Mouse (Mus musculus) limb, embryonic 10.5 days (tissue): ENCODE measurements around the gene Ssbp4. TPM values are rescaled to one million over a fixed set of nuclear protein-coding genes. Genes with fewer than 3 reads are reported as not detected.

Experiments used
- DNase-seq: peaks from one replicate; pipeline ENCODE4 v3.0.0-alpha.2; 2017; ENCODE audit warnings: low spot score
- H3K27ac ChIP-seq: fragments of 300-500 bp; sonication (generic); 2 replicates; pipeline ENCODE4 v1.5.1; 2016; ENCODE audit warnings: mild to moderate bottlenecking
- H3K27me3 ChIP-seq: fragments of 300-500 bp; sonication (generic); 2 replicates; pipeline ENCODE4 v1.6.1; 2016; ENCODE audit warnings: low read depth, mild to moderate bottlenecking; ENCODE audit not compliant: poor library complexity, severe bottlenecking
- H3K36me3 ChIP-seq: fragments of 300-500 bp; sonication (generic); 2 replicates; pipeline ENCODE4 v1.6.1; 2016; ENCODE audit warnings: mild to moderate bottlenecking, moderate library complexity
- H3K4me1 ChIP-seq: fragments of 300-500 bp; sonication (generic); 2 replicates; pipeline ENCODE4 v1.6.1; 2016
- H3K4me3 ChIP-seq: fragments of 300-500 bp; sonication (generic); 2 replicates; pipeline ENCODE4 v1.5.1; 2016; ENCODE audit warnings: mild to moderate bottlenecking, moderate library complexity
- H3K9me3 ChIP-seq: fragments of 300-500 bp; sonication (generic); replicated peaks from 2 replicates; pipeline ENCODE4 v1.6.1; 2016; ENCODE audit warnings: mild to moderate bottlenecking
- WGBS: fragments of 180-500 bp; shearing (Covaris S2); methylation state at CpG from one replicate; pipeline ENCODE4 v1.1.7; 2016; 5-methylcytosine and 5-hydroxymethylcytosine counted together
- polyA plus RNA-seq: library from polyadenylated mRNA; unstranded; fragments of >200 nt; fragmentation: Nextera tagmentation; extraction: Ambion mirVana; gene quantifications from 2 replicates; pipeline ENCODE4 v1.2.1, GENCODE M21; 2016

Gene Ssbp4
- polyA plus RNA-seq = 164 and 182 TPM in 2 replicates

GRCm38 (mm10) chr8:70608749-70609367 lies at the start of gene Ssbp4:
TSS of gene Ssbp4 (minus strand) at chr8:70608872.
- Histone ChIP-seq H3K4me1 (peaks cover 73% of the 10 kb centered on the region), H3K9me3 (no peaks in the 10 kb centered on the region), H3K27ac (peak within 1 kb of the TSS; percentile 99), H3K27me3 (no peaks in the 10 kb centered on the region), H3K36me3 (peaks cover 27% of the 10 kb centered on the region), H3K4me3 (peak within 1 kb of the TSS; percentile 87)
- WGBS = 6% methylated on average over 26 of the region's 26 CpGs
- no peak for DNase-seq

GRCm38 (mm10) chr8:70657739-70658138 lies 49.1 kb upstream of the Ssbp4 start:
- H3K27ac ChIP-seq = peak overlapping the region; percentile 36; the same call in 1 of the 2 replicates
- no peaks in the 10 kb centered on the region for H3K27me3 ChIP-seq
- WGBS = 93% methylated on average over 2 of the region's 2 CpGs
- peaks cover 49% of the 10 kb centered on the region for H3K4me1 ChIP-seq
- H3K4me3 ChIP-seq = no peak overlapping the region
- no peaks in the 10 kb centered on the region for H3K9me3 ChIP-seq
- DNase-seq = no peak
- peaks cover 33% of the 10 kb centered on the region for H3K36me3 ChIP-seq

DNA sequence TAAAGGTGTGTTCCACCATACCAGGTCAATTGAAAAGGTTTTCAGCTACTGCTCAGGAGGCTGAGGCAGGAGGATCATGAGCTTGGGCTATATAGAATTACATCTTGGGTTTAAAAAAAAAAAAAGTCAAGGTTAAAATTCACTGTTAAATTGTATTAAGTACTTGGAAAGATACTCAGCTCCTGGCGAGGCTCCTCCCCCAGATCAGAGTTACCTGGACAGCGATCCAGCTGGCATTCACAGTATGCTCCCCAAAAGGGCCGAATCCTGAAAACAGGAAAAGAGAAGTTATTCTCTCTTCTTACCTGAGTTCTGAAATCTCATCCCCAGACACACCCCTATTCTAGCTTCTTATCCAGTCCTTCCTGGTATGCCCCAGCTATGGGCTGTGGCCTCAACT lies 48.5 kb upstream of the Ssbp4 start:
- Histone ChIP-seq H3K36me3 (peaks cover 36% of the 10 kb centered on the region), H3K4me3 (no peak overlapping the region), H3K27me3 (no peaks in the 10 kb centered on the region), H3K9me3 (no peaks in the 10 kb centered on the region), H3K4me1 (peaks cover 52% of the 10 kb centered on the region), H3K27ac (peak overlapping the region; percentile 36; the same call in 1 of the 2 replicates)
- 91% methylated on average over 3 of the region's 3 CpGs for WGBS
- DNase-seq = no peak

DNA sequence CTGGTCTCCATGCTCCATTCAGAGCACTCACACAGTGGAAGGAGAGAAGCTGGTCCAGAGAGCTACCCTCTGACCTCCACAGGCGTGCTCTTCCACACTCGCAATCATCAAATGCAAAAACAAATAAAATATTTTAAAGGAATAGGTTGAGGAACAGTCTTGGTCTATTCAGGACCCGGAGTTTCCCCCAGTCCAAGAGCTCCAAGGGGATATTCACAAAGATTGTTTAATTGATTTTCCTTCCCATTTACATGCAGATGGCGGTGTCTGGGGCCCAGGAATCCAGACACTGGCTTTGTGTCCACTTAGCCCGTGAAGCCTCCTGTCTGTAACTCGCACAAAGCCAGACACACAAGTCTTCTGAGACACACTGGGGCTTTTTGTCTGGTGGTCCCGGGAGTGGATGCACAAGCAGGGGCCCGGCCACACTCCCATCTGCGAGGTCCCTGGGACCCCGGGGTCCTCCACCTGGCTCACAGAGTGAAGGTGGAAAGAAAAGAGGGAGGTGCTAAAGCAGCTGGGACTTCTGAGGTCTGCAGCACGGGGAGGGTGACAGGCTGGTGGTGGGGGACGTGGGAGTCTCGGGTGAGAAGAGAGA lies 47.6 kb upstream of the Ssbp4 start:
- no peaks in the 10 kb centered on the region for H3K9me3 ChIP-seq
- peaks cover 44% of the 10 kb centered on the region for H3K36me3 ChIP-seq
- no peak overlapping the region for H3K4me3 ChIP-seq
- H3K27ac ChIP-seq = peak overlapping the region; percentile 76
- 80% methylated on average over 13 of the region's 13 CpGs for WGBS
- DNase-seq = no peak
- H3K4me1 ChIP-seq = peaks cover 53% of the 10 kb centered on the region
- no peaks in the 10 kb centered on the region for H3K27me3 ChIP-seq

- 40% methylated on average over 2 of the region's 2 CpGs for WGBS
- H3K9me3 ChIP-seq = no peaks in the 10 kb centered on the region
- peaks cover 51% of the 10 kb centered on the region for H3K4me1 ChIP-seq
- peak overlapping the region; percentile 76 for H3K27ac ChIP-seq
- peaks cover 52% of the 10 kb centered on the region for H3K36me3 ChIP-seq
- no peaks in the 10 kb centered on the region for H3K27me3 ChIP-seq
- no peak overlapping the region for H3K4me3 ChIP-seq
- DNase-seq = no peak
Observed at GRCm38 (mm10) chr8:70655469-70655868, 46.8 kb upstream of the Ssbp4 start.

- DNase-seq = no peak
- Histone ChIP-seq H3K9me3 (no peaks in the 10 kb centered on the region), H3K4me3 (no peak overlapping the region), H3K27ac (no peak overlapping the region), H3K36me3 (peaks cover 66% of the 10 kb centered on the region), H3K4me1 (peaks cover 45% of the 10 kb centered on the region), H3K27me3 (no peaks in the 10 kb centered on the region)
- WGBS = 73% methylated on average over 1 of the region's 1 CpGs
Observed at GRCm38 (mm10) chr8:70654121-70654520, 45.4 kb upstream of the Ssbp4 start.

- 62% methylated on average over 2 of the region's 2 CpGs for WGBS
- DNase-seq = no peak
- Histone ChIP-seq H3K9me3 (no peaks in the 10 kb centered on the region), H3K27me3 (no peaks in the 10 kb centered on the region), H3K4me3 (no peak overlapping the region), H3K36me3 (peaks cover 71% of the 10 kb centered on the region), H3K27ac (no peak overlapping the region), H3K4me1 (peaks cover 45% of the 10 kb centered on the region)
Observed at GRCm38 (mm10) chr8:70653226-70653625, 44.6 kb upstream of the Ssbp4 start.

DNA sequence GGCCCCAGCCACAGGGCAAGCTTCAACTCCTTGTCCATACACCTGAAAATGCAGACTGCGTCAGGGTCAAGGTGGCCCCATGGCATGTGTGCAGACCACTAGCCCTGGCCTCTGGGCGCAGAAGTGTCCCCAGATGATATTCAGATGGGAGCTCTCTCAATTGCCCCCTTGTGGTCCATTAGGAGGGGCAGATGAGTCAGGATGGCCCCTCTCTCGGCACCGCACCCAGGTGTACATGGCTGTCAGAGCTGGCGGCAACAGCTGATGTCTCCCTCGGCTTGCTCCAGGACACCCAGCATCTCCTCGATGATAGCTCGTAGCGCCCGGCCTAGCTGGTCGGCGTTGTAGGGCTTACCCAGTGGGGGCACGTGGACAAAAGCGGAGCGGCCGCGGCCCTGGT lies 41.7 kb upstream of the Ssbp4 start:
- no peak for DNase-seq
- peaks cover 50% of the 10 kb centered on the region for H3K4me1 ChIP-seq
- no peak overlapping the region for H3K27ac ChIP-seq
- peaks cover 50% of the 10 kb centered on the region for H3K36me3 ChIP-seq
- WGBS = 94% methylated on average over 17 of the region's 17 CpGs
- no peaks in the 10 kb centered on the region for H3K27me3 ChIP-seq
- H3K4me3 ChIP-seq = no peak overlapping the region
- H3K9me3 ChIP-seq = no peaks in the 10 kb centered on the region

DNA sequence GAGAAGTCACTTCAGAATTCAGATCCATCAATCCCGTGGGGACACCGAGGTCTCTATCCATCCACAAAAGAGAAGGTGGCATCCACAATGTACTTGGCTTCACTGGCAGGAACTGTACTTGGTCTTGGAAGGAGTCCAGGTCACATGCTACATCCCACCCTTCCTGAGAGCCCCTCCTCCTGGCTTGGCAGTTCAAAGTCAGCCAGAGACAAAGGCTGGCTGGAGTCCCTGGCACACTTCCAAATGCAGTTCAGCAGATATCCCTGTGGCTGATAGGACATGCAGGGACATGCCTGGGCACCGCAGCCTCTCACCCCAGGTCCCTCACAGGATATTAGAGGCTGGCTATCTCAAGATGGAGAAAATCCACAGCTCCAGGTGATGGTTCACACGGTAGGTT lies 40.7 kb upstream of the Ssbp4 start:
- peaks cover 41% of the 10 kb centered on the region for H3K36me3 ChIP-seq
- DNase-seq = no peak
- H3K4me3 ChIP-seq = no peak overlapping the region
- H3K9me3 ChIP-seq = no peaks in the 10 kb centered on the region
- 84% methylated on average over 4 of the region's 4 CpGs for WGBS
- H3K27me3 ChIP-seq = no peaks in the 10 kb centered on the region
- peak overlapping the region; percentile 38; the same call in 1 of the 2 replicates for H3K27ac ChIP-seq
- peaks cover 54% of the 10 kb centered on the region for H3K4me1 ChIP-seq

DNA sequence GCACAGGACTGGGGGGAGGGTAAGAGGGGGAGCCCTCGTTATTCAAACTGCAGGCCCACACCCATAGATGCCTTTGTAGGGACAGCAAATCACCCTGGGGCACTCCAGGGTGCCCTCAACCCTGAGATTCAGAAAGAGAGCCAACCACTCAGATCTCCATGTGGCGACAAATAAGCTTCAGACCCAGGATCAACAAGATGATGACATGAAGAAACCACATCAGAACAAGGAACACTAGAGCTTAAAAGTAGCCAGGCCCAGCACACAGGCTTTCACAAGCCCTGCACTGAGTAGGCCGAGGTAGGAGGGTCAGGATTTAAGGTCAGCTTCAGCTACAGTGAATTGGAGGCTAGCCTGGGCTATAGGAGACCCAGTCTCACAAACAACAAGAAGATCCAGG lies 40.2 kb upstream of the Ssbp4 start:
- Histone ChIP-seq H3K36me3 (peaks cover 38% of the 10 kb centered on the region), H3K4me1 (peaks cover 54% of the 10 kb centered on the region), H3K27ac (peak overlapping the region; percentile 32)

GRCm38 (mm10) chr8:70648164-70648442 lies 39.4 kb upstream of the Ssbp4 start:
- peaks cover 38% of the 10 kb centered on the region for H3K36me3 ChIP-seq
- no peaks in the 10 kb centered on the region for H3K27me3 ChIP-seq
- H3K27ac ChIP-seq = peak overlapping the region; percentile 79; the same call in 1 of the 2 replicates
- no peaks in the 10 kb centered on the region for H3K9me3 ChIP-seq
- H3K4me3 ChIP-seq = no peak overlapping the region
- peaks cover 54% of the 10 kb centered on the region for H3K4me1 ChIP-seq
- 35% methylated on average over 1 of the region's 1 CpGs for WGBS
- DNase-seq = no peak

More for the DNA sequence above, 40.2 kb upstream of the Ssbp4 start:
- no peak overlapping the region for H3K4me3 ChIP-seq
- no peaks in the 10 kb centered on the region for H3K27me3 ChIP-seq
- no peaks in the 10 kb centered on the region for H3K9me3 ChIP-seq
- DNase-seq = no peak
- 67% methylated on average over 3 of the region's 3 CpGs for WGBS

GRCm38 (mm10) chr8:70647343-70648163 lies 38.9 kb upstream of the Ssbp4 start:
- peaks cover 54% of the 10 kb centered on the region for H3K4me1 ChIP-seq

GRCm38 (mm10) chr8:70646775-70647174 lies 38.1 kb upstream of the Ssbp4 start:
- peak overlapping the region; percentile 79 for H3K27ac ChIP-seq
- H3K27me3 ChIP-seq = no peaks in the 10 kb centered on the region
- no peaks in the 10 kb centered on the region for H3K9me3 ChIP-seq
- H3K4me3 ChIP-seq = no peak overlapping the region
- H3K36me3 ChIP-seq = peaks cover 31% of the 10 kb centered on the region
- no peak for DNase-seq
- H3K4me1 ChIP-seq = peaks cover 50% of the 10 kb centered on the region

More at GRCm38 (mm10) chr8:70647343-70648163, 38.9 kb upstream of the Ssbp4 start:
- Histone ChIP-seq H3K9me3 (no peaks in the 10 kb centered on the region), H3K4me3 (peak overlapping the region; percentile 2; the same call in 1 of the 2 replicates), H3K27ac (peak overlapping the region; percentile 79), H3K27me3 (no peaks in the 10 kb centered on the region), H3K36me3 (peaks cover 38% of the 10 kb centered on the region)
- DNase-seq = peak; percentile 54
- 41% methylated on average over 8 of the region's 8 CpGs for WGBS
